Mouse (Mus musculus): ENCODE measurements at regions not wholly inside any gene's neighbourhood (a gene's known extent, or its start where the extent isn't known, plus 50 kb on each side); places are given as distances from the start of the nearest gene placed in this dataset.
A peak's percentile ranks its signal among the peaks of the same experiment; 100 is the strongest.
"Not testable (repeated sequence)": the region's sequence is repeated elsewhere in the genome, so short reads cannot be mapped to it uniquely, and the experiment has no call there.

DNA sequence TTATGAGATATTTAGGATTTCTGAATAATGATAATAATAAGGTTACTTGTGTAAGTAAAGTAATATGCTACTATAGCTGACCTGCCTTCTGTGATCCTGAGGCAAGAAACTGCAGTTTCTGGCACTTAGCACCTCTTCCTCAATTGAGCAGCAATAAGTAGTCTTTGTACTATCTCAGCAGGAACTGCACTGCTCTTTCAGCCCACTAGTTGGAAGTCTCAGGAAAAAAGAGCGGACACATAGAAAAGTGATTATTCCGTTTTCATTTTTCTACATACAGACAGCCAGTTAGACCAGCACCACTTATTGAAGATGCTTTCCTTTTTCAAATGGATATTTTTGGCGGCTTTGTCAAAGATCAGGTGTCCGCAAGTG is 109.5 kb upstream of the Olfr1324 start:
- ATAC-seq (ENCODE audit: insufficient number of reproducible peaks, low FRiP score, low TSS enrichment), result not testable (repeated sequence)

DNA sequence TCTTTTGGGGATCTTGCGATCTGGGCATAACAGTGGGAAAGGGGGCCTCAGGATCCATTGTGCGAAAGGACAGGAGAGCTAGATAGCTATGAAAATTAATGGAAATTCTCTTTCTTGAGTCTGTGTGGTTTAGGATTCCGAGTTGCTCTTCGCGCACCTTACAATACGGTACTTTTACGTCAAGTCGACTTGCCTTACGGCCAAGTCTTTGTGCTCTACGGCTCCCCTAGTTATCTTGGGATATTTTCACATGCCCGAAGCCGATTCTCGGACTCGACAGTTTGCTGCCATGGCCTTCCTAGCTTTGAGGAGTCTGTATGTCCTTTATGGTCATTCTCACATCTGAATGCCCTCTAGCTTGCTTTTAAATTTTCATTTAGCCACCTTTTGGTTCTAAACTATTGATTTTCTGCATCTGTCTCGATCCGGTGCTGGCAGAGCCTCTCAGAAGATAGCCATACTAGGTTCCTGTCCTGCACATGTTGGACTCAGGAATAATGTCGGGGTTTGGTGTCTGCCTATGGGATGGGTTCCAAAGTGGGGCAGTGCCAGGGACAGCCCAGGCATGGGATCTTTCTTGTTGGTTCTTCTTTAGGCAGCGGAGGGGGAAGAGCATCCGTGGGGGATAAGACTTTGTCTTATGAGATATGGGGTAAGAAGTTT is 109.0 kb upstream of the Olfr1324 start:
- ATAC-seq (ENCODE audit: insufficient number of reproducible peaks, low FRiP score, low TSS enrichment), result peak; percentile 45

DNA sequence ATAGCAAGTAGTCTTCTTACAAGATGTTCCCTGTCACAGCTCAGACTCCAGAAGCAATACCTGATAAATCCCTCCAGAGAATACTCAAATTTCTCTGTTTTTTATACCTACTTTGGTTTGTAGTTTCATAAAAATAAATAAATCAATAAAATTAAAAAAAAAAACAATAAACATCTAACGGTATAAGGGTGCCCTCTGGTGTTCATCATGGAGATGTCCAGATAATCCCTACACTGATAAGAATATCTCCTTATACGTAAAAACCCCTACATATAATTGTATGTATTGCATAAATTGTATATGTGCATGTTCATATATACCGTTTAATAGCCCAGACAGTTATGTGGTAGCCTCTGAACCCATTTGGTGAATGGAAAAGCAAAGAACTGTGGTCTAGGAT is 75.7 kb upstream of the Olfr1324 start:
- no peak for ATAC-seq (ENCODE audit: insufficient number of reproducible peaks, low FRiP score, low TSS enrichment)

GRCm38 (mm10) chrX:50501181-50501580 is 72.9 kb upstream of the Olfr1324 start:
- ATAC-seq (ENCODE audit: insufficient number of reproducible peaks, low FRiP score, low TSS enrichment), result no peak

DNA sequence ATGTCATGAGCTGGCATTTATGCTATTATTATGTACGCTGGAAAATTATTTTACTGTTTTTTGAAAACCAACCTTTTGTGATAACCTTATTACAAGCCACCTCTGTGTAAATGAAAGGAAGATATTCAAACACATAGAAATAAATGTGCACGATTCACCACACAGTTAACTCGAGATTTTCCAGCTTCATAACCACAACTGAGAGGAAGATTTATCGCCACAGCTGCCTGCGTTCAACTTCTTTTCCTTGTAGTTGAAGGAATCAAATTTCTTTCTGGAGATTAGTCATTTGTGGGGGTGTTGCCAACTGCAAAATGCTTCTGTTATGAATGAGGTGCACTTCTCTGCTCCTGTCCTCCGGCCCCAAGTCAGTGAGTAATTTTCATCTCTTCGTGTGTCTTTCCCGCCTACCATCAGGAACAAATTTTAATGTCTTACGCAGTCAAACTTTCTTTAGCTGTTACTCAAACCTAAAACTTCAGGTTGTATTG is 62.2 kb upstream of the Olfr1324 start:
- not testable (repeated sequence) for ATAC-seq (ENCODE audit: insufficient number of reproducible peaks, low FRiP score, low TSS enrichment)
